Mouse (Mus musculus) cerebellum, adult 2 months (tissue): ENCODE measurements around the gene Pck2. TPM values are rescaled to one million over a fixed set of nuclear protein-coding genes. Genes with fewer than 3 reads are reported as not detected.

Experiments used
- DNase-seq, 2 experiments: peaks; one replicate each; pipeline ENCODE4 v3.0.0; 2021
- H3K27ac ChIP-seq: fragments of 200-500 bp; 2 replicates; pipeline ENCODE4 v1.5.1; 2012; ENCODE audit warnings: low read length, control low read depth, inconsistent platforms; ENCODE audit not compliant: insufficient read depth
- H3K27me3 ChIP-seq: fragments of 200-500 bp; 2 replicates; pipeline ENCODE4 v1.6.1; 2012; ENCODE audit warnings: inconsistent platforms, mild to moderate bottlenecking, low read length, moderate library complexity; ENCODE audit not compliant: control insufficient read depth, insufficient read depth
- H3K4me1 ChIP-seq: fragments of 200-500 bp; 2 replicates; pipeline ENCODE4 v1.6.1; 2011; ENCODE audit warnings: low read length; ENCODE audit not compliant: control insufficient read depth, insufficient read depth
- H3K4me3 ChIP-seq: fragments of 200-500 bp; replicated peaks from 2 replicates; pipeline ENCODE3; 2011; ENCODE audit warnings: mild to moderate bottlenecking, low read depth, low read length, control low read depth; ENCODE audit not compliant: insufficient read depth
- CTCF ChIP-seq: fragments of 200-500 bp; IDR thresholded peaks from 2 replicates; pipeline ENCODE4 v1.5.1; 2011; ENCODE audit warnings: low read depth, mild to moderate bottlenecking, control low read depth, low read length, moderate library complexity, borderline replicate concordance; ENCODE audit not compliant: insufficient read depth
- POLR2A ChIP-seq: fragments of 200-500 bp; IDR thresholded peaks from 2 replicates; pipeline ENCODE4 v1.6.1; 2011; ENCODE audit warnings: low read length, control low read depth, borderline replicate concordance; ENCODE audit not compliant: insufficient read depth
- WGBS: fragments of 180-500 bp; shearing (Covaris S2); methylation state at CpG from one replicate; pipeline ENCODE4 v1.1.7; 2018; 5-methylcytosine and 5-hydroxymethylcytosine counted together
- polyA plus RNA-seq: library from polyadenylated mRNA; depleted of rRNA; stranded (reverse); fragments of >200 nt; gene quantifications from 2 replicates; pipeline ENCODE4 v1.2.3, GENCODE M21; 2012

The Pck2 gene
- polyA plus RNA-seq, 1 experiment: 44.8 TPM

GRCm38 (mm10) chr14:55557587-55557986, 17.5 kb downstream of the Pck2 start:
- TF ChIP-seq POLR2A: no peak
- TF ChIP-seq CTCF: no peak

GRCm38 (mm10) chr14:55558740-55559448, 18.8 kb downstream of the Pck2 start:
- DNase-seq: no peak
- TF ChIP-seq POLR2A (no peak), CTCF (no peak)
- no peak overlapping the region for H3K27ac ChIP-seq
- H3K27me3 ChIP-seq: no peaks in the 10 kb centered on the region
- H3K4me3 ChIP-seq: no peak overlapping the region
- 53% methylated on average over 6 of the region's 6 CpGs for WGBS
- peaks cover 5% of the 10 kb centered on the region; the same call in 1 of the 2 replicates for H3K4me1 ChIP-seq

More at GRCm38 (mm10) chr14:55557587-55557986, 17.5 kb downstream of the Pck2 start:
- Histone ChIP-seq H3K4me3 (no peak overlapping the region), H3K27me3 (no peaks in the 10 kb centered on the region), H3K27ac (no peak overlapping the region), H3K4me1 (peaks cover 5% of the 10 kb centered on the region; the same call in 1 of the 2 replicates)
- no peak for DNase-seq
- WGBS: 93% methylated on average over 3 of the region's 3 CpGs

- H3K4me1 ChIP-seq: peaks cover 5% of the 10 kb centered on the region; the same call in 1 of the 2 replicates
- WGBS: under 1% methylated on average over 27 of the region's 27 CpGs
- H3K27ac ChIP-seq: peak within 1 kb of the TSS; percentile 93
- H3K4me3 ChIP-seq: peak within 1 kb of the TSS; percentile 84
- TF ChIP-seq CTCF: no peak; the same call in 1 of the 2 replicates
- 0 out of 2 replicates have a peak, but pooled peaks have one; percentile 49 for TF ChIP-seq POLR2A
- peak; percentile 93 to 94 for DNase-seq
- no peaks in the 10 kb centered on the region for H3K27me3 ChIP-seq
Measured at GRCm38 (mm10) chr14:55559799-55560201, 19.7 kb downstream of the Pck2 start, which contains the start of gene Dcaf11. Dcaf11 (plus strand) TSS chr14:55560006.

GRCm38 (mm10) chr14:55560202-55561073, 20.4 kb downstream of the Pck2 start, which contains the start of gene A730061H03Rik:
A730061H03Rik (minus strand) TSS chr14:55560406.
- TF ChIP-seq CTCF: no peak; the same call in 1 of the 2 replicates
- peak; percentile 82; the same call in 1 of the 2 replicates for TF ChIP-seq POLR2A
- Histone ChIP-seq H3K4me1 (peaks cover 5% of the 10 kb centered on the region; the same call in 1 of the 2 replicates), H3K27ac (peak within 1 kb of the TSS; percentile 93), H3K27me3 (no peaks in the 10 kb centered on the region), H3K4me3 (peak within 1 kb of the TSS; percentile 84)
- DNase-seq: peak; percentile 98 to 100
- under 1% methylated on average over 51 of the region's 51 CpGs for WGBS

- H3K4me3 ChIP-seq: no peak overlapping the region
- H3K27me3 ChIP-seq: no peaks in the 10 kb centered on the region
- H3K27ac ChIP-seq: no peak overlapping the region
- H3K4me1 ChIP-seq: peaks cover 5% of the 10 kb centered on the region; the same call in 1 of the 2 replicates
- DNase-seq: no peak
- TF ChIP-seq CTCF (no peak), POLR2A (no peak)
- 85% methylated on average over 10 of the region's 10 CpGs for WGBS
Measured at GRCm38 (mm10) chr14:55561860-55562259, 21.8 kb downstream of the Pck2 start.

GRCm38 (mm10) chr14:55563249-55563648, 23.2 kb downstream of the Pck2 start:
- H3K4me1 ChIP-seq: peaks cover 5% of the 10 kb centered on the region; the same call in 1 of the 2 replicates
- H3K4me3 ChIP-seq: no peak overlapping the region
- no peak overlapping the region for H3K27ac ChIP-seq
- H3K27me3 ChIP-seq: no peaks in the 10 kb centered on the region
- DNase-seq: no peak
- TF ChIP-seq CTCF (no peak), POLR2A (no peak)
- WGBS: 91% methylated on average over 11 of the region's 11 CpGs

GRCm38 (mm10) chr14:55565748-55566147, 25.7 kb downstream of the Pck2 start:
- peaks cover 5% of the 10 kb centered on the region; the same call in 1 of the 2 replicates for H3K4me1 ChIP-seq
- no peak overlapping the region for H3K4me3 ChIP-seq
- no peaks in the 10 kb centered on the region for H3K27me3 ChIP-seq
- no peak for TF ChIP-seq POLR2A
- TF ChIP-seq CTCF: no peak
- WGBS: 76% methylated on average over 3 of the region's 3 CpGs
- DNase-seq: no peak
- no peak overlapping the region for H3K27ac ChIP-seq
